Mouse (Mus musculus): ENCODE data around the gene Cib1. TPM values are rescaled to one million over a fixed set of nuclear protein-coding genes. Genes with fewer than 3 reads are reported as not detected.

The Cib1 gene
- total and polyA plus RNA-seq, 2 experiments from 2014 or later, result 33.5 to 49.9 TPM

- peak; percentile 96 for DNase-seq (ENCODE audit: low spot score)
- peaks cover 13% of the 10 kb centered on the region for H3K4me1 ChIP-seq (ENCODE audit: insufficient read depth, low read length)
- H3K27ac ChIP-seq, result peak within 1 kb of the TSS; percentile 66
- peak; percentile 93 for ATAC-seq
- TF ChIP-seq CTCF (IDR thresholded peaks at IDR 0.05; ENCODE audit: low read depth), result no peak
- H3K9ac ChIP-seq (replicated peaks; ENCODE audit: low read length), result peak within 1 kb of the TSS; percentile 64
- peak within 1 kb of the TSS; percentile 67 for H3K4me3 ChIP-seq (ENCODE audit: low read length)
- no peaks in the 10 kb centered on the region for H3K9me3 ChIP-seq (ENCODE audit: low read length)
- peak within 1 kb of the TSS; percentile 80 for H3K4me2 ChIP-seq (ENCODE audit: low read depth, low read length)
- WGBS, result 3% methylated on average over 21 of the region's 21 CpGs
- peaks cover 36% of the 10 kb centered on the region for H3K36me3 ChIP-seq (ENCODE audit: insufficient read depth, low read length)
- H3K27me3 ChIP-seq (ENCODE audit: insufficient read depth, low read length), result no peaks in the 10 kb centered on the region
Observed at GRCm38 (mm10) chr7:80268897-80269750, 36.5 kb upstream of the Cib1 start, which contains the start of gene Vps33b. Vps33b (plus strand) TSS chr7:80269649.

- no peak for ATAC-seq
- H3K4me3 ChIP-seq (ENCODE audit: low read length), result no peak overlapping the region
Observed at GRCm38 (mm10) chr7:80267764-80268163, 35.2 kb upstream of the Cib1 start.

GRCm38 (mm10) chr7:80264606-80265005, 32.0 kb upstream of the Cib1 start:
- Histone ChIP-seq H3K36me3 (ENCODE audit: insufficient read depth, low read length) (peaks cover 27% of the 10 kb centered on the region), H3K4me1 (ENCODE audit: insufficient read depth, low read length) (peaks cover 10% of the 10 kb centered on the region), H3K27me3 (ENCODE audit: insufficient read depth, low read length) (0 out of 2 replicates have a peak, but pooled peaks cover 3% of the 10 kb centered on the region), H3K4me3 (ENCODE audit: low read length) (no peak overlapping the region), H3K9ac (replicated peaks; ENCODE audit: low read length) (no peak overlapping the region), H3K4me2 (ENCODE audit: low read depth, low read length) (no peak overlapping the region), H3K9me3 (ENCODE audit: low read length) (no peaks in the 10 kb centered on the region), H3K27ac (no peak overlapping the region)
- no peak for ATAC-seq
- no peak for DNase-seq (ENCODE audit: low spot score)
- TF ChIP-seq CTCF (IDR thresholded peaks at IDR 0.05; ENCODE audit: low read depth), result no peak
- WGBS, result 89% methylated on average over 12 of the region's 12 CpGs

More at GRCm38 (mm10) chr7:80267764-80268163, 35.2 kb upstream of the Cib1 start:
- no peak overlapping the region for H3K27ac ChIP-seq
- TF ChIP-seq CTCF (IDR thresholded peaks at IDR 0.05; ENCODE audit: low read depth), result no peak
- H3K9ac ChIP-seq (replicated peaks; ENCODE audit: low read length), result no peak overlapping the region
- no peak overlapping the region for H3K4me2 ChIP-seq (ENCODE audit: low read depth, low read length)
- H3K27me3 ChIP-seq (ENCODE audit: insufficient read depth, low read length), result no peaks in the 10 kb centered on the region
- no peak for DNase-seq (ENCODE audit: low spot score)
- peaks cover 29% of the 10 kb centered on the region for H3K36me3 ChIP-seq (ENCODE audit: insufficient read depth, low read length)
- no peaks in the 10 kb centered on the region for H3K9me3 ChIP-seq (ENCODE audit: low read length)
- H3K4me1 ChIP-seq (ENCODE audit: insufficient read depth, low read length), result peaks cover 13% of the 10 kb centered on the region
- 77% methylated on average over 1 of the region's 1 CpGs for WGBS

GRCm38 (mm10) chr7:80261372-80261990, 28.9 kb upstream of the Cib1 start:
- DNase-seq (ENCODE audit: low spot score) (peak; percentile 47), ATAC-seq (peak; percentile 72)
- TF ChIP-seq CTCF (IDR thresholded peaks at IDR 0.05; ENCODE audit: low read depth), result no peak
- Histone ChIP-seq H3K4me2 (ENCODE audit: low read depth, low read length) (peak overlapping the region; percentile 92), H3K27ac (peak overlapping the region; percentile 88), H3K4me1 (ENCODE audit: insufficient read depth, low read length) (peaks cover 10% of the 10 kb centered on the region), H3K9ac (replicated peaks; ENCODE audit: low read length) (peak overlapping the region; percentile 73), H3K27me3 (ENCODE audit: insufficient read depth, low read length) (peaks cover 21% of the 10 kb centered on the region), H3K9me3 (ENCODE audit: low read length) (no peaks in the 10 kb centered on the region), H3K36me3 (ENCODE audit: insufficient read depth, low read length) (peaks cover 21% of the 10 kb centered on the region), H3K4me3 (ENCODE audit: low read length) (peak overlapping the region; percentile 68)
- WGBS, result 2% methylated on average over 29 of the region's 32 CpGs

- Histone ChIP-seq H3K4me1 (ENCODE audit: insufficient read depth, low read length) (peaks cover 10% of the 10 kb centered on the region), H3K36me3 (ENCODE audit: insufficient read depth, low read length) (peaks cover 15% of the 10 kb centered on the region), H3K4me2 (ENCODE audit: low read depth, low read length) (peak within 1 kb of the TSS; percentile 92), H3K4me3 (ENCODE audit: low read length) (peak within 1 kb of the TSS; percentile 68), H3K27ac (peak within 1 kb of the TSS; percentile 88), H3K27me3 (ENCODE audit: insufficient read depth, low read length) (peaks cover 21% of the 10 kb centered on the region), H3K9me3 (ENCODE audit: low read length) (no peaks in the 10 kb centered on the region), H3K9ac (replicated peaks; ENCODE audit: low read length) (peak within 1 kb of the TSS; percentile 73)
- whole genome bisulfite sequencing, result 27% methylated on average over 40 of the region's 40 CpGs
- DNase-seq (ENCODE audit: low spot score), result peak; percentile 94
- ATAC-seq, result peak; percentile 91
- peak; percentile 56 for TF ChIP-seq CTCF (IDR thresholded peaks at IDR 0.05; ENCODE audit: low read depth)
Observed at GRCm38 (mm10) chr7:80260625-80261371, 28.2 kb upstream of the Cib1 start, which contains the start of gene Ngrn. Ngrn (plus strand) TSS chr7:80261215.

GRCm38 (mm10) chr7:80257706-80258105, 25.1 kb upstream of the Cib1 start:
- Histone ChIP-seq H3K4me3 (ENCODE audit: low read length) (no peak overlapping the region), H3K27me3 (ENCODE audit: insufficient read depth, low read length) (peaks cover 28% of the 10 kb centered on the region), H3K9me3 (ENCODE audit: low read length) (no peaks in the 10 kb centered on the region), H3K4me1 (ENCODE audit: insufficient read depth, low read length) (peaks cover 10% of the 10 kb centered on the region), H3K9ac (replicated peaks; ENCODE audit: low read length) (no peak overlapping the region), H3K36me3 (ENCODE audit: insufficient read depth, low read length) (no peaks in the 10 kb centered on the region), H3K27ac (no peak overlapping the region), H3K4me2 (ENCODE audit: low read depth, low read length) (no peak overlapping the region)
- no peak for TF ChIP-seq CTCF (IDR thresholded peaks at IDR 0.05; ENCODE audit: low read depth)
- 80% methylated on average over 2 of the region's 2 CpGs for WGBS
- ATAC-seq, result no peak
- DNase-seq (ENCODE audit: low spot score), result no peak

Measured in hindbrain, postnatal 0 days (tissue).